Mouse (Mus musculus): Measurements from ENCODE around the gene Cnih3.

Gene Cnih3

GRCm38 (mm10) chr1:181353200-181354097 lies 1.0 kb downstream of the Cnih3 start:
- DNase-seq (ENCODE audit: low spot score): no peak

- no peak for DNase-seq (ENCODE audit: low spot score)
These were observed 3.3 kb downstream of the Cnih3 start for GRCm38 (mm10) chr1:181355683-181356082.

GRCm38 (mm10) chr1:181357870-181358269 lies 5.4 kb downstream of the Cnih3 start:
- no peak for DNase-seq (ENCODE audit: low spot score)

- no peak for DNase-seq (ENCODE audit: low spot score)
These were observed 6.1 kb downstream of the Cnih3 start for GRCm38 (mm10) chr1:181358526-181358925.

GRCm38 (mm10) chr1:181360732-181361131 lies 8.3 kb downstream of the Cnih3 start:
- DNase-seq (ENCODE audit: low spot score): no peak

GRCm38 (mm10) chr1:181364025-181364424 lies 11.6 kb downstream of the Cnih3 start:
- DNase-seq (ENCODE audit: low spot score): no peak

GRCm38 (mm10) chr1:181365376-181365775 lies 12.9 kb downstream of the Cnih3 start:
- no peak for DNase-seq (ENCODE audit: low spot score)

GRCm38 (mm10) chr1:181368789-181369570 lies 16.6 kb downstream of the Cnih3 start:
- no peak for DNase-seq (ENCODE audit: low spot score)

- DNase-seq (ENCODE audit: low spot score): no peak
These were observed 17.9 kb downstream of the Cnih3 start for GRCm38 (mm10) chr1:181370370-181370769.

- DNase-seq (ENCODE audit: low spot score): no peak
These were observed 18.8 kb downstream of the Cnih3 start for GRCm38 (mm10) chr1:181371226-181371625.

GRCm38 (mm10) chr1:181372306-181372705 lies 19.9 kb downstream of the Cnih3 start:
- DNase-seq (ENCODE audit: low spot score): no peak

- no peak for DNase-seq (ENCODE audit: low spot score)
These were observed 22.4 kb downstream of the Cnih3 start for GRCm38 (mm10) chr1:181374627-181375374.

- no peak for DNase-seq (ENCODE audit: low spot score)
These were observed 24.0 kb downstream of the Cnih3 start for GRCm38 (mm10) chr1:181376431-181376830.

- DNase-seq (ENCODE audit: low spot score): peak; percentile 38
These were observed 27.2 kb downstream of the Cnih3 start for GRCm38 (mm10) chr1:181379664-181380063.

GRCm38 (mm10) chr1:181381410-181382010 lies 29.1 kb downstream of the Cnih3 start:
- no peak for DNase-seq (ENCODE audit: low spot score)

GRCm38 (mm10) chr1:181389264-181389663 lies 36.8 kb downstream of the Cnih3 start:
- no peak for DNase-seq (ENCODE audit: low spot score)

GRCm38 (mm10) chr1:181392489-181392888 lies 40.1 kb downstream of the Cnih3 start:
- DNase-seq (ENCODE audit: low spot score): no peak

- DNase-seq (ENCODE audit: low spot score): no peak
These were observed 41.1 kb downstream of the Cnih3 start for GRCm38 (mm10) chr1:181393250-181394149.

- no peak for DNase-seq (ENCODE audit: low spot score)
These were observed 42.9 kb downstream of the Cnih3 start for GRCm38 (mm10) chr1:181395234-181395828.

GRCm38 (mm10) chr1:181399179-181399578 lies 46.8 kb downstream of the Cnih3 start:
- no peak for DNase-seq (ENCODE audit: low spot score)
